Mouse (Mus musculus): Measurements from ENCODE around the gene Efcc1.

- no peak for TF ChIP-seq BHLHE40 (IDR thresholded peaks at IDR 0.05; ENCODE audit: low read depth, low read length)
- TF ChIP-seq POLR2A (IDR thresholded peaks at IDR 0.05; ENCODE audit: low read depth, low read length): no peak
- TF ChIP-seq CTCF (conservative IDR thresholded peaks at IDR 0.05 in 1 of 2, IDR thresholded peaks at IDR 0.05 in 1 of 2; ENCODE audit: low read depth in 2 of 2, low read length in 2 of 2): no peak
- no peak for TF ChIP-seq EP300 (IDR thresholded peaks at IDR 0.05; ENCODE audit: low read length)
- no peak for TF ChIP-seq ETS1 (conservative IDR thresholded peaks at IDR 0.05; ENCODE audit: low read depth, low read length)
- TF ChIP-seq PAX5 (IDR thresholded peaks at IDR 0.05; ENCODE audit: low read length): no peak
- TF ChIP-seq MEF2A (IDR thresholded peaks at IDR 0.05; ENCODE audit: borderline replicate concordance, low read depth, low read length): no peak
- TF ChIP-seq USF1 (IDR thresholded peaks at IDR 0.05; ENCODE audit: low read depth, low read length): no peak
- TF ChIP-seq TCF12 (IDR thresholded peaks at IDR 0.05; ENCODE audit: low read depth, low read length): no peak
- TF ChIP-seq CHD1 (IDR thresholded peaks at IDR 0.05; ENCODE audit: low read depth, low read length): no peak
- TF ChIP-seq MAX (IDR thresholded peaks at IDR 0.05; ENCODE audit: low read length): no peak
- no peak for TF ChIP-seq KAT2A (IDR thresholded peaks at IDR 0.05; ENCODE audit: insufficient replicate concordance, low read length)
- no peak for TF ChIP-seq JUND (conservative IDR thresholded peaks at IDR 0.05; ENCODE audit: low read depth, low read length)
These were observed 9.8 kb downstream of the Efcc1 start for GRCm38 (mm10) chr6:87740496-87740895.

All from CH12.LX (cell line).